Mouse (Mus musculus): Measurements from ENCODE around the gene Tas2r139.
"Not testable (repeated sequence)": the region's sequence is repeated elsewhere in the genome, so short reads cannot be mapped to it uniquely, and the experiment has no call there.

The Tas2r139 gene

GRCm38 (mm10) chr6:42140636-42141035 lies at the start of gene Tas2r139:
Tas2r139 (plus strand) TSS chr6:42140936.
- DNase-seq = no peak

DNA sequence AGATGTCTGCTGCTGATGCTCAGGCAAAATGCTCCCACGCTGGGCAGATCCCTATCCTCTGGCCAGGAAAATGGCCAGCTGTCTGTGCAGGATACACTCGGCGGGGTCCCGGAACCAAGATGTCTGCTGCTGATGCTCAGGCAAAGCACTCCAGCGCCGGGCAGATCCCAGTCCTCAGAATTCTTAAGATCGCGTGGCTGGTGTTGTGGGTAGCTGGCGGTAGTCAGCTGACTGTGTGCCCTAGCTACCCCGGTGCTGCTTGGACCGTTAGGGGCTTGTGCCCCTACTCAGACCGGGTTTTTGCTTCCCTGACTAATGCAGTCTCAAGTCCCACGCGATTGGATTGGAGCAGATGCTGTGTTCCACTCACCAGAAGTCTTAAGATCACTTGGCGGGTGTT lies 10.4 kb downstream of the Tas2r139 start:
- DNase-seq = not testable (repeated sequence)

- DNase-seq = no peak
Observed at GRCm38 (mm10) chr6:42182462-42182861, 41.7 kb downstream of the Tas2r139 start.

- DNase-seq = no peak
Observed at GRCm38 (mm10) chr6:42186230-42186629, 45.5 kb downstream of the Tas2r139 start.

Data from kidney, postnatal 10 days (tissue).